In the genomic region with DNA sequence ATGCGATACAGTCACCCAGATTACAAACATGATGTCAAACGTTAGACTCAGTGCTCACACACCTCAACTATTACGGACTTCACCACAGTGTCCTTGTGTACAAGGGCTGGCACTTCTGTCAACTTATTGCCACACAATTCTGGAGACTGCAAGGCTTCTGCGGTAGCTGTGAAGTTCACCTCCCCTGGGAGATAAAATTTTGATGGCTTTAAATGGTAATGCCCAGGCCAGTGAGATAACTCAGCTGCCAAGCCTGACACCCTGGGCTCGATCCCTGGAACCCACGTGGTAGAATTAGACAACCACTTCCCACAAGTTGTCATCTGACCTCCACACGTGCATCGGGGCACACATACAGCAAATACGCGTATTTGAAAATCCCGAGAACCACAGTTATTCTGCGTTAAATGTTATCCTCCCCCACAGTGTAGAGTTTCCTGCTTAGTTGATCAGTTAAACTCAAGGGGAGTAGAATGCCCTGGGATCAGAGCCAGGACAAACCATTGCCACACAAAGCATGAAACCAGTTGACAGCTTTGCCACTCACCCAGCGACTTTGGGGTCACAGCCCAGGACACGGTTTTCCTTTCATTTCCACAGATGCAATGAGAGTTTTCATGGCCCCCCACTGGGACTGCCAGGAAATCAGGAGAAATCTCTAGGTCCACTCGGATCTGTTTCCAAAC, we compare ENCODE assay signal across 17 mouse cellular contexts. TPM values are rescaled to one million over a fixed set of nuclear protein-coding genes. Genes with fewer than 3 reads are reported as not detected.
DNase-seq lines count a peak whose midpoint lies in the region; ATAC-seq lines count a peak whose summit lies in the region.
"Had no signal": no experiment of that assay in that cellular context is flagged by ENCODE, and none has a peak within 500 bp of the region (broad histone marks: within the 10 kb centered on the region; RNA-seq: fewer than 3 reads in every experiment).

No protein-coding gene starts in this region.

- H3K27ac ChIP-seq in heart, embryonic 12.5 days (ENCODE audit: poor library complexity, severe bottlenecking) = no peak overlapping the region
- H3K27ac ChIP-seq: liver, embryonic 12.5 days had no signal

- no peaks in the 10 kb centered on the region for H3K36me3 ChIP-seq in heart, embryonic 12.5 days
- H3K36me3 ChIP-seq: G1E had no signal

- H3K9me3 ChIP-seq in heart, embryonic 12.5 days (replicated peaks) = 0 out of 2 replicates have a peak, but pooled peaks cover 4% of the 10 kb centered on the region
- H3K9me3 ChIP-seq: liver, embryonic 12.5 days had no signal

- H3K9ac ChIP-seq in heart, embryonic 12.5 days = no peak overlapping the region
- H3K9ac ChIP-seq: liver, embryonic 12.5 days had no signal

- DNase-seq in heart, adult 9 months (ENCODE audit: low spot score in 2 of 2) = peak; percentile 18 to 36
- peak; percentile 20 for DNase-seq in NIH3T3 (ENCODE audit: low read depth)
- DNase-seq in adrenal gland, postnatal 25 days = peak; percentile 7
- peak; percentile 33 for DNase-seq in lung, postnatal 10 days
- no peak for DNase-seq in layer of hippocampus, adult 11-12 months (ENCODE audit: low spot score)
- DNase-seq: gastrocnemius, postnatal 25 days; kidney, postnatal 36 days; retina, postnatal 1 day had no signal

- WGBS in heart, embryonic 12.5 days = 57% methylated on average over 15 of the region's 15 CpGs

- H3K4me3 ChIP-seq in heart, embryonic 12.5 days = no peak overlapping the region
- H3K4me3 ChIP-seq: liver, embryonic 12.5 days; megakaryocyte, embryonic 14.5 days had no signal

- no peak overlapping the region for H3K4me2 ChIP-seq in heart, embryonic 12.5 days
- H3K4me2 ChIP-seq: liver, embryonic 12.5 days had no signal

- no peak for ATAC-seq in heart, embryonic 12.5 days (ENCODE audit: insufficient number of reproducible peaks, low FRiP score)
- ATAC-seq in megakaryocyte, adult 5-6 weeks (ENCODE audit: poor library complexity, severe bottlenecking) = no peak
- ATAC-seq: liver, embryonic 12.5 days had no signal

- H3K4me1 ChIP-seq in heart, embryonic 12.5 days (replicated peaks) = peaks cover 9% of the 10 kb centered on the region
- H3K4me1 ChIP-seq: liver, embryonic 12.5 days; megakaryocyte, embryonic 14.5 days had no signal

- H3K27me3 ChIP-seq in heart, embryonic 12.5 days (replicated peaks) = no peaks in the 10 kb centered on the region
- H3K27me3 ChIP-seq: liver, embryonic 12.5 days had no signal

RNA-seq across cellular contexts. Expression of a gene that starts 31.7 kb away (rescaled TPM):
- 0.21 and 0.34 TPM in 2 replicates for polyA plus RNA-seq in heart, embryonic 12.5 days (2016; fragmentation: Nextera tagmentation; extraction: Ambion mirVana)
- 0.30 and 20.2 TPM in 2 replicates for total RNA-seq in adrenal gland, postnatal 25 days (2021)
- not detected in 2 replicates for total RNA-seq in megakaryocyte, adult 5-6 weeks (2015)
- total RNA-seq in megakaryocyte, adult 5-6 weeks (2017) = not detected in 2 replicates
- total RNA-seq: gastrocnemius, postnatal 25 days; hematopoietic stem cell, adult 5-6 weeks; left cerebral cortex, adult 18-20 months had no signal
- polyA plus RNA-seq: frontal cortex, adult 2 months; G1E; urinary bladder, adult 2 months had no signal

RNA-seq across cellular contexts. Expression of a gene that starts 56.3 kb away (rescaled TPM):
- 295 and 296 TPM in 2 replicates for polyA plus RNA-seq in heart, embryonic 12.5 days (2016; fragmentation: Nextera tagmentation; extraction: Ambion mirVana)
- 205 and 245 TPM in 2 replicates for total RNA-seq in adrenal gland, postnatal 25 days (2021)
- 34.6 and 38.1 TPM in 2 replicates for total RNA-seq in megakaryocyte, adult 5-6 weeks (2015)
- 93.1 and 95.7 TPM in 2 replicates for total RNA-seq in megakaryocyte, adult 5-6 weeks (2017)
